Mouse (Mus musculus) liver, adult 2 months (tissue): Measurements from ENCODE around the gene Mylk. TPM values are rescaled to one million over a fixed set of nuclear protein-coding genes. Genes with fewer than 3 reads are reported as not detected.

Experiments used
- DNase-seq: peaks from one replicate; pipeline ENCODE4 v3.0.0-alpha.2; 2011; ENCODE audit warnings: low read depth, low spot score; ENCODE audit errors: extremely low read depth
- H3K27ac ChIP-seq: fragments of 200-500 bp; replicated peaks from 2 replicates; pipeline ENCODE4 v1.5.1; 2012; ENCODE audit warnings: low read depth, mild to moderate bottlenecking, control low read depth, inconsistent platforms, low read length; ENCODE audit not compliant: insufficient read depth
- H3K27me3 ChIP-seq: fragments of 200-500 bp; 2 replicates; pipeline ENCODE4 v1.6.1; 2012; ENCODE audit warnings: mild to moderate bottlenecking, moderate library complexity, low read length, inconsistent platforms; ENCODE audit not compliant: control insufficient read depth, insufficient read depth
- H3K36me3 ChIP-seq: fragments of 200-500 bp; 2 replicates; pipeline ENCODE4 v1.6.1; 2012; ENCODE audit warnings: low read length, inconsistent platforms; ENCODE audit not compliant: control insufficient read depth, insufficient read depth
- H3K4me1 ChIP-seq: fragments of 200-500 bp; 2 replicates; pipeline ENCODE4 v1.6.1; 2011; ENCODE audit warnings: low read length; ENCODE audit not compliant: control insufficient read depth, insufficient read depth
- H3K4me3 ChIP-seq: fragments of 200-500 bp; 2 replicates; pipeline ENCODE4 v1.5.1; 2011; ENCODE audit warnings: low read depth, mild to moderate bottlenecking, control low read depth, low read length, moderate library complexity; ENCODE audit not compliant: insufficient read depth
- H3K79me2 ChIP-seq: fragments of 200-500 bp; 2 replicates; pipeline ENCODE4 v1.6.1; 2012; ENCODE audit warnings: inconsistent platforms, mild to moderate bottlenecking, low read length, moderate library complexity; ENCODE audit not compliant: control insufficient read depth, insufficient read depth
- H3K9ac ChIP-seq: fragments of 200-500 bp; 2 replicates; pipeline ENCODE4 v1.6.1; 2012; ENCODE audit warnings: low read depth, mild to moderate bottlenecking, control low read depth, inconsistent platforms, low read length
- CTCF ChIP-seq: fragments of 200-500 bp; IDR thresholded peaks from 2 replicates; pipeline ENCODE4 v1.5.1; 2011; ENCODE audit warnings: low read depth, low read length, control low read depth
- POLR2A ChIP-seq: fragments of 200-500 bp; IDR thresholded peaks from 2 replicates; pipeline ENCODE4 v1.6.1; 2011; ENCODE audit warnings: low read length, control low read depth; ENCODE audit not compliant: insufficient read depth; ENCODE audit errors: extremely low read depth
- WGBS: fragments of 180-500 bp; shearing (Covaris S2); methylation state at CpG from one replicate; pipeline ENCODE4 v1.1.7; 2018; 5-methylcytosine and 5-hydroxymethylcytosine counted together
- polyA plus RNA-seq: library from polyadenylated mRNA; depleted of rRNA; stranded (reverse); fragments of >200 nt; gene quantifications from 2 replicates; pipeline ENCODE4 v1.2.3, GENCODE M21; 2012
- total RNA-seq: library from RNA; depleted of rRNA; stranded (reverse); fragments of >200 nt; gene quantifications from 2 replicates; pipeline ENCODE4 v1.2.3, GENCODE M21; 2014

Gene Mylk
- total and polyA plus RNA-seq, 2 experiments: 33.0 to 37.7 TPM

DNA sequence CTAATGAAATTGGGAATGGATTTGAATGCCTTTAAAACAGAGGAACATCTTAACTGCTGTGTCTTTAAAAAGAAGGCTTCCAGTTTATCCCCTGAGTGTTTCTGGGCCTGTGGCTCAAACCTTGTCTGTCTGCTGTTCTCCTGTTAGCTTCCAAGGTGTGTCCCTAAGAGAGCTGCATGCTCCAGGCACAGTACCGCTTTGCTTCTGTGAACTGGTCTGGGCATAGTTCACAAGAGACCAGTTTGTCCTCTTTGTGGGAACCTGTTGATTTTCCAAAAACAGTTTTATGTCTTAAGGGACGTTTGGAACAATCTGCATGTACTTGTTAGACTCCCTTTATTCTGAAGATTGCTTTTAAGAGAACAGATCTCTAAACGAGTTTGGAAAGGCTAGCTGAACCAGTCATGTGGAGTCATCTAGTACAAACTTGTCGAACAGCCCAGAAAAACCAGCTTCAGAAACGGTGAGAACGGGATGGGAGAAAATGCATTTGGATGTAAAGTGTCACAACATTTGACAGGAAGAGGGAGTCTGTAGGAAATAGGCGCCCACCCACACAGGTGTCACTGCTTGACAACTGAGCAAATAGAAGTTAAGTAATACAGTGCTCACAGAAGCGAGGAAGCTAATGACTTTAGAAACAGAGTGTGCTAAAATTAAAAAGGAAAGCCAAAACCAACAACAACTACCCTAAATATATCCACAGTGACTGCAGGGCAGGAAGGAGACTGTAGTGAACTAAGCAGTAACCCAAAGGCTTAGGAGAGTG, 289.0 kb downstream of the Mylk start:
- TF ChIP-seq POLR2A (no peak), CTCF (no peak)
- Histone ChIP-seq H3K27ac (peak overlapping the region; percentile 31), H3K4me3 (no peak overlapping the region), H3K36me3 (peaks cover 12% of the 10 kb centered on the region), H3K27me3 (no peaks in the 10 kb centered on the region), H3K4me1 (peaks cover 21% of the 10 kb centered on the region), H3K9ac (no peak overlapping the region), H3K79me2 (peaks cover 22% of the 10 kb centered on the region; the same call in 1 of the 2 replicates)
- 22% methylated on average over 8 of the region's 8 CpGs for WGBS
- DNase-seq: peak; percentile 76

DNA sequence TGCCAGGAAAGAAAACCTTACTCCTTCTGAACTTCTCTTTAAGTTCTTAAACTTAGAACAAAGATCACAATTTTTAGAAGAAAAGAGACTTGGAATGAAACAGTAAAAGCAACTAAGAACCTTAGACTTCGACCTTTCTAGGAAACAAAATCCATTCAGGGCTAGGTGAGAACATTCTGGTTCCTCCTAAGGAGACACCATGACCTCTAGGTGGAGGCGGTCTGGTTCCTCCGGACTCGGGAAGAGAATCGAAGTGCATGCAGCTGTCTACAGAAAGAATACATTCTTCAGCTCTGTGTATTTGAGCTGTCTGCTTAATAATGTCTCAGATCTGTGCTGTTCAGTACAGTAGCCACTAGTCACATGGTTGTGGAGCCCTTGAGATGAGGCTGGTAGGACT, 290.0 kb downstream of the Mylk start:
- Histone ChIP-seq H3K4me1 (peaks cover 22% of the 10 kb centered on the region), H3K27me3 (no peaks in the 10 kb centered on the region), H3K36me3 (peaks cover 6% of the 10 kb centered on the region; the same call in 1 of the 2 replicates), H3K4me3 (no peak overlapping the region), H3K79me2 (peaks cover 22% of the 10 kb centered on the region; the same call in 1 of the 2 replicates), H3K27ac (peak overlapping the region; percentile 9; the same call in 1 of the 2 replicates), H3K9ac (no peak overlapping the region)
- no peak for DNase-seq
- WGBS: 76% methylated on average over 5 of the region's 5 CpGs
- TF ChIP-seq CTCF (no peak), POLR2A (no peak)

- Histone ChIP-seq H3K27me3 (no peaks in the 10 kb centered on the region), H3K9ac (no peak overlapping the region), H3K79me2 (peaks cover 26% of the 10 kb centered on the region; the same call in 1 of the 2 replicates), H3K27ac (no peak overlapping the region), H3K4me3 (no peak overlapping the region), H3K4me1 (peaks cover 29% of the 10 kb centered on the region), H3K36me3 (peaks cover 5% of the 10 kb centered on the region; the same call in 1 of the 2 replicates)
- 66% methylated on average over 5 of the region's 5 CpGs for WGBS
- TF ChIP-seq POLR2A: no peak
- no peak for TF ChIP-seq CTCF
- no peak for DNase-seq
Observed at GRCm38 (mm10) chr16:35036754-35037153, 291.7 kb downstream of the Mylk start.

- Histone ChIP-seq H3K36me3 (peaks cover 3% of the 10 kb centered on the region), H3K79me2 (peaks cover 26% of the 10 kb centered on the region; the same call in 1 of the 2 replicates), H3K4me1 (peaks cover 22% of the 10 kb centered on the region), H3K27me3 (no peaks in the 10 kb centered on the region), H3K4me3 (no peak overlapping the region), H3K27ac (no peak overlapping the region), H3K9ac (no peak overlapping the region)
- WGBS: 21% methylated on average over 4 of the region's 4 CpGs
- TF ChIP-seq CTCF (no peak), POLR2A (no peak)
- no peak for DNase-seq
Observed at GRCm38 (mm10) chr16:35038343-35039057, 293.5 kb downstream of the Mylk start.

DNA sequence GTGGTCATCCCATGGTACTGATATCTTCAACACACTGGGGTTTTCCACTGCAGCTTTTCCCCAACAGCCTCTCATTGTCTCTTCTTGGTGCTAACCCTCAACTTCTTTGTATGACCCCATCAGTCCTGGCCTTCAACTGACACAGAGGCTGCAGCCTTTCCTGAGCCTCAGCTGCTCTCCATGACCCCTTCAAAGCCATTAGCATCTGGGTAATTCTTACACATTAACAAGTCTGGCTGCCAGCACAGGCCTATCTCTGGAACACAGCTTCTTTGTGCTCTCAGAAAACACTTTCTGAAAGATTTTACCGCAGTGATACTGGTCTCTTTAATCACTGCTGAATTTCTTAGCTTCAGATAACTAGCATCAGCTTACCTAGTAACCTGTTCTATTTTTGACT, 295.1 kb downstream of the Mylk start:
- 81% methylated on average over 1 of the region's 1 CpGs for WGBS
- DNase-seq: no peak
- Histone ChIP-seq H3K4me3 (no peak overlapping the region), H3K27me3 (no peaks in the 10 kb centered on the region), H3K36me3 (peaks cover 3% of the 10 kb centered on the region), H3K27ac (peak overlapping the region; percentile 10), H3K9ac (no peak overlapping the region), H3K4me1 (peaks cover 27% of the 10 kb centered on the region), H3K79me2 (peaks cover 25% of the 10 kb centered on the region; the same call in 1 of the 2 replicates)
- no peak for TF ChIP-seq POLR2A
- TF ChIP-seq CTCF: no peak

DNA sequence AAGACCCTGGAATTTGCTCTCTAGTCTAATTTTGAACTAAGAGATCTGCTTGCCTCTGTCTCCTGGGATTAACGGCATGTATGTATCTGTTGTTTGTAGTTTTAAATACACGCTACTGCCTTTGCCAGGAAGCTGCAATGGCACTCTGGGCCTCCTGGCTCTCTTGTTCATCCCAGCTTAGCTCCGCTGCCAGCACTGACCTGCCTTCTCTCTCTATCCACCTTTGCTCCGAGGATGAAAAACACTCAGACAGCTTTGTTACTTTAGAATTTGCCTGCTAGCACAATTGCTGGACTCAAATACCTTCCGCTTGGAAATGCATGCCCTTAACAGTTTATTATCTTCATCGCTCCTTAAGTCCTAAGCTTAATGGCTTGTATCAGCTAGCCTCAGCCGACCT, 296.0 kb downstream of the Mylk start:
- no peaks in the 10 kb centered on the region for H3K27me3 ChIP-seq
- no peak for TF ChIP-seq CTCF
- no peak for TF ChIP-seq POLR2A
- H3K27ac ChIP-seq: peak overlapping the region; percentile 62
- H3K79me2 ChIP-seq: peaks cover 21% of the 10 kb centered on the region; the same call in 1 of the 2 replicates
- peak; percentile 78 for DNase-seq
- H3K36me3 ChIP-seq: peaks cover 3% of the 10 kb centered on the region
- 56% methylated on average over 7 of the region's 7 CpGs for WGBS
- peaks cover 29% of the 10 kb centered on the region for H3K4me1 ChIP-seq
- no peak overlapping the region for H3K9ac ChIP-seq
- no peak overlapping the region for H3K4me3 ChIP-seq
